Mouse (Mus musculus) spleen, postnatal 36 days (tissue): Measurements from ENCODE around the gene Nsun2.

Experiments
- DNase-seq, 2 experiments: peaks; one replicate each; pipeline ENCODE4 v3.0.0; 2022; ENCODE audit warnings: low spot score in 2 of 2, mixed read lengths in 1 of 2

Gene Nsun2

GRCm38 (mm10) chr13:69524158-69524530, 9.4 kb upstream of the Nsun2 start:
- no peak for DNase-seq

GRCm38 (mm10) chr13:69525867-69526266, 7.7 kb upstream of the Nsun2 start:
- no peak for DNase-seq

DNA sequence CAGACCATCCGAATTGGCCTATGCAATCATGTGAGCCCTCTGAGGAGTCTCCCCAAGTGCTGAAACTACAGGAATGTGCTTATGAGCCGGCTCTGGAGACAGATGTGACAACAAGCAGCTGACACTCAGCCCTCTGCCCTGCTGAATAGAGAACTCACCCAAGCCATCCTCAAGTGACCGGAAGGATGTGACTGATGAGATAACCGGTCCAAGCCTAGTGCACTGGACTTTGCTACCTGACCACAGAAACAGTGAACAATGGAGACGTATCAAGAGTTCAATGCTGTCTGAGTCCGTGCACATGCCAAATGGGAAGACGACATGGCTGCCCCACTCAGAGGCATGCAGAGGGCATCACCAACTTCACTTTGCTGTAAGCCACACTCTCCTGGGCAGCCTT, 5.0 kb upstream of the Nsun2 start:
- no peak for DNase-seq

- no peak for DNase-seq
Measured at GRCm38 (mm10) chr13:69530156-69530555, 3.4 kb upstream of the Nsun2 start.

GRCm38 (mm10) chr13:69530951-69531350, 2.6 kb upstream of the Nsun2 start:
- DNase-seq: no peak

DNA sequence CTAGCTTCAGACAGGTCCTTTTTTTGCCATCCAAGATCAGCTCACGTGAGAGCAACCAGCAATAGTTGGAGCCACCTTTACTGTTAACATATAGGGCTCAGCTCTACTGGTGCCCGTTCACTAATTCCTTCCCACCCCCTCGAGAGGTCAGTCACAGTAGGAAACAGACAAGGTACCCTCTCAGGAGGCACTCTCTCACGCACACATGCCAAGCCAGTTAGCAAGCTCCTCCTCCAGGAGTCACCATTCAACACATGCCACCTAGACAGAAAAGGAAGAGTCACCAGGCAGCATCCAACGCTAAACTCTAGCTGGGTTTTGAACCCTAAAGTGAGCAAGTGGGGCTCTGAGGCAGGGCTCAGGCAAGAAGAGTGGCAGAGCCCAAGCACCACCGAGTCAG, 2.1 kb upstream of the Nsun2 start:
- no peak for DNase-seq

- no peak for DNase-seq
Measured at GRCm38 (mm10) chr13:69532101-69532892, 1.2 kb upstream of the Nsun2 start.

GRCm38 (mm10) chr13:69532893-69533404, 597 bp upstream of the Nsun2 start:
- no peak for DNase-seq

DNA sequence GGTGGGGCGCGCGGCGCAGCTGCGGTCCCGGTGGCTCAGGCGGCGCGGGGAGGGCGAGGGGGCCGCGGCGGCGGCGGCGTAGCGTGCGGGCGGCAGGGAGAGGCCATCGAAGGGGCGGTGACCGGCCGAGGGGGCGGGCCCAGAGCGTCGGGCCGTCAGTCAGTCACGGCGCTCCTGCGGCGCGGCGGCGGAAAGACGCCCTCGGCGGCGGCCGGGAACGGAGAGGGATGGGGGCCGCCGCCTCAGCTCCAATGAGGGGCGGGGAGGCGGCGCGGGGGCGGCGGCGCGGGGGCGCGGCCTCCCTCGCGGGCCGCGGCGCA, 748 bp downstream of the Nsun2 start, which contains the start of gene Tent4a:
TSS of gene Tent4a (minus strand) at position 284 of the 320 bp plus-strand sequence.
- DNase-seq: no peak

- peak; percentile 98 for DNase-seq
Measured at GRCm38 (mm10) chr13:69534654-69535551, 1.4 kb downstream of the Nsun2 start.

DNA sequence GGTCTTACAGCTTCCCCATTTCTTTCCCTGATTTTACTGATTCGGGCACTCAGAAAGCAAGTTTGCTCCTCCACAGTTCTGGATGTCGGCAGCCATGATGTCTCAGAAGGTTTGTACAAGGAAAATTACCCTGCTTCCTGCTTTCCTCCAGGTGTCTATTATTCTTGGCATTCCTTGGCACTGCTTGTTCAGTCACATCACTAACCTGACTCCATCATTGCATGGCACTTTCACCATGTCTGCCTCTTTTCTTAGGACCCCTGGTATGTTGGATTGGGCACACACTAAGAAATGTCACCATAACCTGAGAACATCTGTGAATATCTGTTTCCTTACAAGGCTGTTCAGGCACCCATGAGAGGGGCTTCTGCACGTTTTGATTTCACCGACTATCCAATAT, 2.5 kb downstream of the Nsun2 start:
- no peak for DNase-seq

- no peak for DNase-seq
Measured at GRCm38 (mm10) chr13:69537366-69537765, 3.8 kb downstream of the Nsun2 start.

- no peak for DNase-seq
Measured at GRCm38 (mm10) chr13:69538327-69538726, 4.8 kb downstream of the Nsun2 start.

GRCm38 (mm10) chr13:69541209-69541608, 7.7 kb downstream of the Nsun2 start:
- no peak for DNase-seq

GRCm38 (mm10) chr13:69541776-69542175, 8.2 kb downstream of the Nsun2 start:
- DNase-seq: no peak

- no peak for DNase-seq
Measured at GRCm38 (mm10) chr13:69542571-69543352, 9.2 kb downstream of the Nsun2 start.

DNA sequence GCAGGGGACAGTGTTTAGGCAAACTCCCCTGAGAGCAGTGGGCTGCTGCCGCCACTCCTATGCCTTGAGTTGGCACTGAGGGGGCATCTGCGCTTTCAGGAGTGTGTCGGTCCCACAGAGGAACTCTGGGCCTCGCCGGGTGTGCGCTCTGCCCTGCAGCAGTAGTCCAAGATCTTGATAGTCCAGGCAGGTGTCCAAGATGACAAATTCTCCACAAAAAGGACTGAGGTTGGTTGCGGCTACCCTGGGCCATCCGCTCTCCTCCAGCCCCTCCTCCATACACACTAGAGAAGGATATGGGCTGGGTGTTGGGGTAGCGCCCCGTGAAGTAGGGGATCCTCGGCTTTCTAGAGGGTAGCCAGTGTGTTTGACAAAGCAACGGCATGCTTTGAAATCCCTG, 10.0 kb downstream of the Nsun2 start:
- DNase-seq: no peak

DNA sequence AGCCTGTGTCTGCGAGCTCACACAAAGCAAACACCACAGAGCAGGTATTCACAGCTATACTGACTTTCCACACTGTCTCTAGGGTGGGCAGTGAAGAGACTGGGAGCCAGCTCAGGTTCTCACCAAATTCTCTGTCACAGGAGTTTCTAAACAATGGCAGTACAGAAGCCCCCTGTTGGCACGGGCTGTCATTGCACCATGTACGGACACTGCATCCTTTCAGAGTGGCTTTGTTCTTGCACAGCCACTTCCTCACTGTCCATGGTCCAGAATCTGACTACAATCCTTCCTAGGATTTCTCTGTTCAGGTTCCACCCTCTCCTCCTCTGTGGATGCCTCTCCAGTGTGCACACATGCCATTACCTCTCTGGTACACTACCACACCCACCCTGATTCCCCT, 11.5 kb downstream of the Nsun2 start:
- DNase-seq: peak; percentile 32 to 46

GRCm38 (mm10) chr13:69547488-69548180, 14.1 kb downstream of the Nsun2 start:
- DNase-seq: no peak

- no peak for DNase-seq
Measured at GRCm38 (mm10) chr13:69549980-69550379, 16.4 kb downstream of the Nsun2 start.

DNA sequence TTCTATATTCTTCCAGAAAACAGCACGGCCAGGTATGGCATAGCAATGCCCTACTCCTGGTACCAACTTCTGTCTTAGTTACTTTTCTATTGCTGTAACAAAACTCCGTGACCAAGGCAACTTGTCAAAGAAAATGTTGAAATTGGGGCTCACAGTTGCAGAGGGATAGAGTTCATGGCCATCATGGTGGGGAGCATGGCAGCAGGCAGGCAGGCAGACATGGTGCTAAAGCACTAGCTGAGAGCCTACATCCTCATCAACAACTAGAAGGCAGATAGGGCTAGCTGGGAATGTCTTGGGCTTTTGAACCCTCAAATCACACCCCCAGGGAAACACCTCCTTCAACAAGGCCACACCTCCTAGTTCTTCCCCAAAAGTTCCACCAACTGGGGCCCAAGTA, 17.3 kb downstream of the Nsun2 start:
- DNase-seq: no peak
